Mouse (Mus musculus) heart, embryonic 16.5 days (tissue): ENCODE data around the gene Ccdc33. TPM values are rescaled to one million over a fixed set of nuclear protein-coding genes. Genes with fewer than 3 reads are reported as not detected.

ENCODE experiments used
- ATAC-seq: fragments of 200-750 bp; cut with Nextera tagmentation; replicated peaks from 2 replicates; pipeline ENCODE4 v1.8.0; 2017; ENCODE audit warnings: moderate number of reproducible peaks; ENCODE audit not compliant: insufficient read depth, low FRiP score; ENCODE audit errors: extremely low read depth
- H3K27ac ChIP-seq: fragments of 300-500 bp; sonication (generic); 2 replicates; pipeline ENCODE4 v1.5.1; 2014; ENCODE audit warnings: mild to moderate bottlenecking, low read length, control low read depth, moderate library complexity
- H3K27me3 ChIP-seq: fragments of 300-500 bp; sonication (generic); 2 replicates; pipeline ENCODE4 v1.6.1; 2014; ENCODE audit warnings: low read length, mixed read lengths; ENCODE audit not compliant: control insufficient read depth, insufficient read depth
- H3K36me3 ChIP-seq: fragments of 300-500 bp; sonication (generic); 2 replicates; pipeline ENCODE4 v1.6.1; 2014; ENCODE audit not compliant: control insufficient read depth, insufficient read depth
- H3K4me1 ChIP-seq: fragments of 300-500 bp; sonication (generic); 2 replicates; pipeline ENCODE4 v1.6.1; 2014; ENCODE audit warnings: low read length, mixed read lengths; ENCODE audit not compliant: control insufficient read depth, insufficient read depth
- H3K4me2 ChIP-seq: fragments of 300-500 bp; sonication (generic); 2 replicates; pipeline ENCODE4 v1.6.1; 2014; ENCODE audit warnings: low read depth, mild to moderate bottlenecking, control low read depth, low read length
- H3K4me3 ChIP-seq: fragments of 300-500 bp; sonication (generic); 2 replicates; pipeline ENCODE4 v1.5.1; 2014; ENCODE audit warnings: mild to moderate bottlenecking, control low read depth, low read length
- H3K9ac ChIP-seq: fragments of 300-500 bp; sonication (generic); 2 replicates; pipeline ENCODE4 v1.6.1; 2014; ENCODE audit warnings: low read length, control low read depth
- H3K9me3 ChIP-seq: fragments of 300-500 bp; sonication (generic); replicated peaks from 2 replicates; pipeline ENCODE4 v1.6.1; 2016; ENCODE audit warnings: low read length; ENCODE audit not compliant: control insufficient read depth
- WGBS: fragments of 180-500 bp; shearing (Covaris S2); extraction: QIAGEN DNeasy Blood & Tissue Kit; methylation state at CpG from one replicate; pipeline ENCODE4 v1.1.7; 2014; 5-methylcytosine and 5-hydroxymethylcytosine counted together
- polyA plus RNA-seq: library from polyadenylated mRNA; unstranded; fragments of >200 nt; fragmentation: Nextera tagmentation; extraction: Ambion mirVana; gene quantifications from 2 replicates; pipeline ENCODE4 v1.2.1, GENCODE M21; 2015

The Ccdc33 gene
- polyA plus RNA-seq, 1 experiment from 2014 or later: 0.20 TPM

- 26% methylated on average over 7 of the region's 7 CpGs for WGBS
- Histone ChIP-seq H3K9me3 (no peaks in the 10 kb centered on the region), H3K4me3 (no peak overlapping the region), H3K27me3 (peaks cover 35% of the 10 kb centered on the region), H3K4me2 (no peak overlapping the region), H3K27ac (no peak overlapping the region), H3K36me3 (no peaks in the 10 kb centered on the region), H3K4me1 (peaks cover 7% of the 10 kb centered on the region; the same call in 1 of the 2 replicates), H3K9ac (no peak overlapping the region)
- no peak for ATAC-seq
These were observed 16.3 kb upstream of the Ccdc33 start for GRCm38 (mm10) chr9:58134906-58135305.

- no peak for ATAC-seq
These were observed 15.6 kb upstream of the Ccdc33 start for GRCm38 (mm10) chr9:58133893-58134884.

DNA sequence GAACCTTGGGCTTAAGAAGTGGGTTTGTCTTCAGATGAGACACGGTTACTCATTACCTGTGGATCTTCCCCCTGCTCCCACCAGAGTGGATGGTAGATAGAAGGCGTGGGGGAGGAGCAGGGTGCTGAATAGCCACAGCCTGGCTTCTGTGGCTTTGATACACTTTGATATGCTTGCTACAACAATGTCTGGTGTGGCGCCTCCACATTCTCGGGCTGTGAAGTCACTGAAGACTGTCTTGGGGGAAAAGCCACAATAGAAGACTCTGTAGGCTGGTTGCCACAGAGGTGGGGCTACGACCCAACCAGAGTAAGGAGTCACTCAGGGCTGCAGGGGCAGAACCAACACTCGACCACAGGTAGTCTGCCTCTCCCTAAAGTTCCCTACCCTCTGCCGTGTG, 13.1 kb upstream of the Ccdc33 start:
- no peak overlapping the region for H3K4me3 ChIP-seq
- peaks cover 48% of the 10 kb centered on the region for H3K27me3 ChIP-seq
- no peaks in the 10 kb centered on the region for H3K36me3 ChIP-seq
- no peak overlapping the region for H3K27ac ChIP-seq
- ATAC-seq: no peak
- H3K9ac ChIP-seq: no peak overlapping the region
- peaks cover 9% of the 10 kb centered on the region; the same call in 1 of the 2 replicates for H3K4me1 ChIP-seq
- 64% methylated on average over 7 of the region's 7 CpGs for WGBS
- no peak overlapping the region for H3K4me2 ChIP-seq
- no peaks in the 10 kb centered on the region for H3K9me3 ChIP-seq

More at GRCm38 (mm10) chr9:58133893-58134884, 15.6 kb upstream of the Ccdc33 start:
- 17% methylated on average over 16 of the region's 17 CpGs for WGBS
- Histone ChIP-seq H3K36me3 (no peaks in the 10 kb centered on the region), H3K27ac (no peak overlapping the region), H3K9ac (no peak overlapping the region), H3K4me2 (no peak overlapping the region), H3K4me1 (peaks cover 9% of the 10 kb centered on the region; the same call in 1 of the 2 replicates), H3K4me3 (no peak overlapping the region), H3K9me3 (no peaks in the 10 kb centered on the region), H3K27me3 (peaks cover 41% of the 10 kb centered on the region)

DNA sequence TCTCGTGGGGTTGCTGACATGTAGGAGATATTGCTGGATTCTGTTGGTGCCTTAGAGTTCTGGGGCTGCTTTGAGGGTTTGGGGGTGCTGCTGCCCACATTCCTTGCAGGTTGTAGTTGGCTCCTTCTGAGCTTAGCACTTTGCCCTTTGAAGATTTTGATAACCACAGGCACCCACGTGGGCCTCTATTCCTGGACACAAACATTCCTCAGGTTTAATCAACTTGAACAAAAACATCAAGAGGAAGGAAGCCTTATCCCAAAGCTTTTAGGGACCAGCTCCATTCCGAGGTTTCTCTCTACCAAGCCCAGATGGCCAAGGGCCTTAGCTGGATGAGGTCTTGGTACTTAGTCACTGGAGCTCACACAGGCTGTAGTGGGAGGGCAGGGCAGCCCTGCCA, 12.3 kb upstream of the Ccdc33 start:
- no peak overlapping the region for H3K27ac ChIP-seq
- H3K9me3 ChIP-seq: no peaks in the 10 kb centered on the region
- peaks cover 44% of the 10 kb centered on the region for H3K27me3 ChIP-seq
- H3K4me2 ChIP-seq: no peak overlapping the region
- no peak overlapping the region for H3K9ac ChIP-seq
- H3K4me1 ChIP-seq: peaks cover 7% of the 10 kb centered on the region; the same call in 1 of the 2 replicates
- H3K4me3 ChIP-seq: no peak overlapping the region
- no peaks in the 10 kb centered on the region for H3K36me3 ChIP-seq
- no peak for ATAC-seq
- WGBS: 29% methylated on average over 3 of the region's 3 CpGs

DNA sequence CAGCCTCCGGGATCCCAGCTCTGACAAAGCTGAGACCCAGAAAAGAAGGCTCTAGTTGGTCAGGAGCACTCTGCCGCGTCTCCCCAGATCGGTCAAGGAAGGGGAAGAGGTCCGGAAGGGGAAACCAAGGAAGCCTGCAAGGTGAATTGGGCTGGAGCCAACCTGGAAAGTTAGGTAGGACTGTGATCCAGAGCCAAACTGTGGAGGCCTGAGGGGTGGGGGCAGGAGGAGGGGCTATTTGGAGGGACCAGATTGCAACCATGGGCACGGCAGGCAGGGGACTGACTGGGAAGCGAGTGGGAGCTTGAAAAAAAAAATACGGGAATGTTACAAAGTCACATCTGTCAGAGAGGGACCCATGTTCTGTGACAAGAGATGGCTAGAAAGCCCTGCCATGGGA, 10.9 kb upstream of the Ccdc33 start:
- Histone ChIP-seq H3K9ac (no peak overlapping the region), H3K4me2 (no peak overlapping the region), H3K27ac (no peak overlapping the region), H3K27me3 (peaks cover 37% of the 10 kb centered on the region), H3K4me1 (0 out of 2 replicates have a peak, but pooled peaks cover 8% of the 10 kb centered on the region), H3K4me3 (no peak overlapping the region), H3K9me3 (no peaks in the 10 kb centered on the region), H3K36me3 (no peaks in the 10 kb centered on the region)
- ATAC-seq: no peak
- WGBS: 36% methylated on average over 8 of the region's 8 CpGs

DNA sequence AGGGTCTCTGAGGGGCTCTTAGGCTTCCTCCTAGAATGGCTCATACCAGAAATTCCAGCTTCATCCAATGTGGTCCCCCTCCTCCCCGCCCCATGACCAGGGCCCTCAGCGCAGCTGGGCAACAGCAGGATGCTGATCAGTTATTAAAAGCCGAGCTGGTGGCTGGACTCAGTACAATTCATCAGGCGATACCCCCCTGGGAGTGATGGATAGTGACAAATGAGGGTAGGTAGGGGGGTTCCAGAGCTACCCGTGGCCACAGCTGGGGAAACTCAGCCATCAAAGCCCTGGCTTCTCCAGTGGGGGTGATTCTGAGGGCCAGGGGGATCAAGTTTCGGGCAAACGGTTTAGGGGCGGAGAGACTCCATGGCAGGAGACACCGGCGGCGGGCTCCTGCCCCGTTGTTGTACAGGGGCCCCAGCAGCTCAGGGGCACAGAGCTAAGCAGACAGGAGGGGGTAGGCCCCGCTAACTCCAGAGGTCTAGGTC, 10.3 kb upstream of the Ccdc33 start:
- H3K36me3 ChIP-seq: no peaks in the 10 kb centered on the region
- H3K27me3 ChIP-seq: peaks cover 35% of the 10 kb centered on the region
- H3K9me3 ChIP-seq: no peaks in the 10 kb centered on the region
- no peak overlapping the region for H3K4me3 ChIP-seq
- WGBS: 15% methylated on average over 13 of the region's 13 CpGs
- H3K9ac ChIP-seq: no peak overlapping the region
- H3K27ac ChIP-seq: no peak overlapping the region
- H3K4me2 ChIP-seq: no peak overlapping the region
- H3K4me1 ChIP-seq: 0 out of 2 replicates have a peak, but pooled peaks cover 8% of the 10 kb centered on the region
- no peak for ATAC-seq

DNA sequence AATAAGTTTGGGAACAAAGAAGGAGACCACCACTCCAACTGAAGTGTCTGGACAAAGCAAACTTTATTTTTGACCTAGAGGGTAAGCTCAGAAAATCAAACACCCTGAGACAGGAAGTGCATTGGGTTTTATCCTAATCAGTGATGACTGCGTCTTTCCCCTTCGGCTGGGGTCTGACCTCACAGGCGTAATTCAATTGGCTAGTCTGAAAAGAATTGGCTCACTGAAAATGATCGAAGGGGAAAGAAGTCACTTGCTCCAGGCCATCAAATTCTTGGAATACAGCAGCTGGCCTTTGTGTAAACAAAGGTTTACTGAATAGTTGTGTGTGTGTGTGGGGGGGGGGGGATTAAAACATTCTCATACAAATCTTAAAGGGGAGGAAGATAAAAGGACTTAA, 7.2 kb upstream of the Ccdc33 start:
- WGBS: 53% methylated on average over 4 of the region's 4 CpGs
- 0 out of 2 replicates have a peak, but pooled peaks cover 5% of the 10 kb centered on the region for H3K4me1 ChIP-seq
- H3K27me3 ChIP-seq: peaks cover 23% of the 10 kb centered on the region
- H3K9ac ChIP-seq: no peak overlapping the region
- H3K4me3 ChIP-seq: no peak overlapping the region
- H3K36me3 ChIP-seq: no peaks in the 10 kb centered on the region
- ATAC-seq: no peak
- H3K27ac ChIP-seq: no peak overlapping the region
- H3K9me3 ChIP-seq: no peaks in the 10 kb centered on the region
- no peak overlapping the region for H3K4me2 ChIP-seq

GRCm38 (mm10) chr9:58125085-58125484, 6.5 kb upstream of the Ccdc33 start:
- Histone ChIP-seq H3K4me2 (no peak overlapping the region), H3K27me3 (peaks cover 19% of the 10 kb centered on the region)

More at GRCm38 (mm10) chr9:58125085-58125484, 6.5 kb upstream of the Ccdc33 start:
- no peak overlapping the region for H3K27ac ChIP-seq
- no peaks in the 10 kb centered on the region for H3K36me3 ChIP-seq
- H3K9ac ChIP-seq: no peak overlapping the region
- H3K4me1 ChIP-seq: 0 out of 2 replicates have a peak, but pooled peaks cover 9% of the 10 kb centered on the region
- no peak overlapping the region for H3K4me3 ChIP-seq
- no peaks in the 10 kb centered on the region for H3K9me3 ChIP-seq
- WGBS: 38% methylated on average over 3 of the region's 3 CpGs
- ATAC-seq: no peak
